Mouse (Mus musculus) intestine, embryonic 14.5 days (tissue): ENCODE measurements around the gene Rgs6. TPM values are rescaled to one million over a fixed set of nuclear protein-coding genes. Genes with fewer than 3 reads are reported as not detected.

Source experiments
- ATAC-seq: fragments of 200-750 bp; cut with Nextera tagmentation; replicated peaks from 2 replicates; pipeline ENCODE4 v1.8.0; 2017; ENCODE audit warnings: low read depth, moderate number of reproducible peaks, moderate TSS enrichment, moderate library complexity; ENCODE audit not compliant: low FRiP score, low TSS enrichment
- DNase-seq: peaks from one replicate; pipeline ENCODE4 v3.0.0-alpha.2; 2018; ENCODE audit warnings: low spot score
- H3K27ac ChIP-seq: fragments of 300-500 bp; sonication (generic); 2 replicates; pipeline ENCODE4 v1.5.1; 2014; ENCODE audit warnings: low read depth, mild to moderate bottlenecking, control low read depth
- H3K27me3 ChIP-seq: fragments of 300-500 bp; sonication (generic); replicated peaks from 2 replicates; pipeline ENCODE4 v1.6.1; 2014; ENCODE audit warnings: low read length, control low read depth; ENCODE audit not compliant: control insufficient read depth, insufficient read depth
- H3K36me3 ChIP-seq: fragments of 300-500 bp; sonication (generic); 2 replicates; pipeline ENCODE4 v1.6.1; 2014; ENCODE audit warnings: low read length, control low read depth; ENCODE audit not compliant: control insufficient read depth, insufficient read depth
- H3K4me1 ChIP-seq: fragments of 300-500 bp; sonication (generic); replicated peaks from 2 replicates; pipeline ENCODE4 v1.6.1; 2014; ENCODE audit warnings: low read length, control low read depth, mixed read lengths; ENCODE audit not compliant: control insufficient read depth, insufficient read depth
- H3K4me2 ChIP-seq: fragments of 300-500 bp; sonication (generic); 2 replicates; pipeline ENCODE4 v1.6.1; 2014; ENCODE audit warnings: low read length
- H3K4me3 ChIP-seq: fragments of 300-500 bp; sonication (generic); 2 replicates; pipeline ENCODE4 v1.5.1; 2014; ENCODE audit warnings: low read depth, low read length, control low read depth, mixed read lengths
- H3K9ac ChIP-seq: fragments of 300-500 bp; sonication (generic); 2 replicates; pipeline ENCODE4 v1.6.1; 2014; ENCODE audit warnings: mild to moderate bottlenecking, low read length
- H3K9me3 ChIP-seq: fragments of 300-500 bp; sonication (generic); 2 replicates; pipeline ENCODE4 v1.6.1; 2016; ENCODE audit warnings: low read length, control low read depth; ENCODE audit not compliant: control insufficient read depth
- WGBS: fragments of 180-500 bp; shearing (Covaris S2); extraction: QIAGEN DNeasy Blood & Tissue Kit; methylation state at CpG from one replicate; pipeline ENCODE4 v1.1.7; 2014; 5-methylcytosine and 5-hydroxymethylcytosine counted together
- polyA plus RNA-seq: library from polyadenylated mRNA; unstranded; fragments of >200 nt; fragmentation: Nextera tagmentation; extraction: Ambion mirVana; gene quantifications from 2 replicates; pipeline ENCODE4 v1.2.1, GENCODE M21; 2014

Gene Rgs6
- polyA plus RNA-seq, 1 experiment from 2014 or later, result 1.9 TPM

DNA sequence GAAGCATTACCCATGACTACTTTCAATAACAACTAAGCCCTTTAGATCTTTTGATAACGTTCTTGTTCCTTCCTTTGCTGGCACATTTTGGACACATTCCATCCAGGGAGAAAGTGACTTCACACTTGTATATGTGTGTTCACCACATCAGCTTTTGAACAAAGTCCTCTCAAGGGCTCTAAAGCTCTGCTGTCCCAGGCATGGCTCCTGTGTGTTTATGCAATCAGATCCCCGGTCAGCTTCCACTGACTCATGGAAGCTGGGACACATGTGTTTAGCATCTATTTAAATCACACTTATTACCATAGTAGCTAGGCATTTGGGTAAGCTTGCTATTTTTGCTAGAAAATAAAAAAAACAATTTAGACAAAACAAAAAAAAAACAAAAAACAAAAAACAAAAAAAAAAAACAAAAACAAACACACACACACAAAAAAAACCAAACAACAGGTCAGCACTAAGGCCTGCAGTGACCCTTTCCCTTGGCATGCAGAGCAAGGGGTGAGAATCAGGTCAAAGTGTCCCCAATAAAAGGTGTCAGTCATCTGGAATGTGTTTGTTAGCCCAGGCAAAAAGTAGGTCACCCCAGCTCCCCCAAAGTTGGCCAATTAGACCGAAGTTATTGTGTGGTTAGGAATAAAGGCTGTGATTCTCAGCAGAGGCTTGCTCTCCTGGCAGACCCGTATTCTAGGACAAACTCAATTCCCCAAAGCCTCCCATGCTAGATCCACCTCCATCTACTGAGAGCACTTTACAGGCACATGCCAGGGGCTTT lies 267.4 kb downstream of the Rgs6 start:
- Histone ChIP-seq H3K27me3 (no peaks in the 10 kb centered on the region), H3K4me3 (no peak overlapping the region), H3K4me2 (no peak overlapping the region), H3K36me3 (no peaks in the 10 kb centered on the region), H3K4me1 (no peaks in the 10 kb centered on the region), H3K9me3 (no peaks in the 10 kb centered on the region), H3K27ac (no peak overlapping the region), H3K9ac (no peak overlapping the region)
- DNase-seq, result no peak
- WGBS, result 55% methylated on average over 4 of the region's 4 CpGs
- ATAC-seq, result no peak

DNA sequence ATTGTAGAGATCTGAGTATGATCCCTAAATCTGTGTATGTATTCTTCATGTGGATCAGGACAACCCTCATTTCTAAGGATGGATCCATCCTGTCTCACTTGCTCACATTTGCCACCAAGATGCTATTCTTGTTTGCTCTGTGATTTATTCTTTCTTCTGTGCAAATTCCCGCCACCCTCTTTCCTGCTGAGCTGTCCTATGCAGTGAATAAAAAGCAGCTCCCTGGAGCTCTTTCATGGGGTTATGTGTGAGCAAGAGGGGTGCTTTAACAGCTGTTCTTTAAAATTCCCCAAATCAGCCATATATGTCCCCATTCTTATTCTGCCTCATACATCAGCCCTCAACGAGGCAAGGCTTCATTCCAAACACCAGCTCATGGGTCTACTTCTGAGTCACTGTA lies 277.6 kb downstream of the Rgs6 start:
- no peaks in the 10 kb centered on the region for H3K36me3 ChIP-seq
- ATAC-seq, result no peak
- no peak overlapping the region for H3K4me3 ChIP-seq
- DNase-seq, result no peak
- no peak overlapping the region for H3K27ac ChIP-seq
- no peaks in the 10 kb centered on the region for H3K9me3 ChIP-seq
- H3K4me2 ChIP-seq, result no peak overlapping the region
- no peaks in the 10 kb centered on the region for H3K27me3 ChIP-seq
- H3K9ac ChIP-seq, result no peak overlapping the region
- WGBS, result 69% methylated on average over 2 of the region's 2 CpGs
- H3K4me1 ChIP-seq, result no peaks in the 10 kb centered on the region

DNA sequence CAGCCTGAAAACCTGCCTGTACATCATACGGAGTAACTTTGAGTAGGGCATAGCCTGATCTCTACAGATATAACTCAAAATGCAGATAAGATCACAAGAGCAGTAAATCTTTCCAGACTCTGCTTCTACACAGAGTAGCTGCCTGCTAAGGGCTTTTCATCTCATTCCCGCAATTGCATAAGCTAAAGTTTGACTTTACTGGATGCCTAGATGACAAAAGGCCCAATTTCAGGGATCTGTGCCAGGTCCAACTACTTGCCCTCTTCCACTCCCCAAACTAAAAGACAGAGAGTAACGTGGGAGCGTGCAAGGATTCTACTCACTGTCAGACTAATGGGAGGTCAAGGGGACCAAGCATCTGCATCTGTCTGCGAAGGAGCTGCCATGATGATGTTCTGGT lies 292.6 kb downstream of the Rgs6 start:
- Histone ChIP-seq H3K9me3 (no peaks in the 10 kb centered on the region), H3K4me1 (no peaks in the 10 kb centered on the region), H3K4me3 (no peak overlapping the region), H3K27ac (no peak overlapping the region), H3K36me3 (no peaks in the 10 kb centered on the region), H3K27me3 (no peaks in the 10 kb centered on the region), H3K9ac (no peak overlapping the region), H3K4me2 (no peak overlapping the region)
- no peak for DNase-seq
- no peak for ATAC-seq
- 62% methylated on average over 5 of the region's 5 CpGs for WGBS

DNA sequence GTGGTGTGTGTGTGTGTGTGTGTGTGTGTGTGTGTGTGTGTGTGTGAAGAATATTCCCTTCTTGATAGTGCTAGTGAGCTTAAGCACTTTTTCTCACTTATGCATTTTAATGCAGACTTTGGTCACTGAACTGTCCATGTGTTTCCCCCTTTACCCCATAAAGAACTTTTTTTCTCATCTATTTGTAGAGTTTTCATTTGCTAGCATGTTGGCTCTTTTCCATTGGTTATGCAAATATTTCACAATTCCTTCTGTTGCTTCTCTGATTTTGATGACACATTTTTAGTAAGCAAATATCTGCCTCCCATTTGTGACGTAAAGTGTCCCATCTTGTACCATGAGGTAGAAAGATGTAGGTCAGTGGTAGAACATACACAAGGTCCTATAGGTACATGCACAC lies 295.0 kb downstream of the Rgs6 start:
- Histone ChIP-seq H3K4me1 (no peaks in the 10 kb centered on the region), H3K9me3 (no peaks in the 10 kb centered on the region), H3K27ac (no peak overlapping the region), H3K9ac (no peak overlapping the region), H3K4me3 (no peak overlapping the region), H3K36me3 (no peaks in the 10 kb centered on the region), H3K27me3 (no peaks in the 10 kb centered on the region), H3K4me2 (no peak overlapping the region)
- WGBS, result 79% methylated on average over 1 of the region's 1 CpGs
- DNase-seq, result no peak
- ATAC-seq, result no peak

DNA sequence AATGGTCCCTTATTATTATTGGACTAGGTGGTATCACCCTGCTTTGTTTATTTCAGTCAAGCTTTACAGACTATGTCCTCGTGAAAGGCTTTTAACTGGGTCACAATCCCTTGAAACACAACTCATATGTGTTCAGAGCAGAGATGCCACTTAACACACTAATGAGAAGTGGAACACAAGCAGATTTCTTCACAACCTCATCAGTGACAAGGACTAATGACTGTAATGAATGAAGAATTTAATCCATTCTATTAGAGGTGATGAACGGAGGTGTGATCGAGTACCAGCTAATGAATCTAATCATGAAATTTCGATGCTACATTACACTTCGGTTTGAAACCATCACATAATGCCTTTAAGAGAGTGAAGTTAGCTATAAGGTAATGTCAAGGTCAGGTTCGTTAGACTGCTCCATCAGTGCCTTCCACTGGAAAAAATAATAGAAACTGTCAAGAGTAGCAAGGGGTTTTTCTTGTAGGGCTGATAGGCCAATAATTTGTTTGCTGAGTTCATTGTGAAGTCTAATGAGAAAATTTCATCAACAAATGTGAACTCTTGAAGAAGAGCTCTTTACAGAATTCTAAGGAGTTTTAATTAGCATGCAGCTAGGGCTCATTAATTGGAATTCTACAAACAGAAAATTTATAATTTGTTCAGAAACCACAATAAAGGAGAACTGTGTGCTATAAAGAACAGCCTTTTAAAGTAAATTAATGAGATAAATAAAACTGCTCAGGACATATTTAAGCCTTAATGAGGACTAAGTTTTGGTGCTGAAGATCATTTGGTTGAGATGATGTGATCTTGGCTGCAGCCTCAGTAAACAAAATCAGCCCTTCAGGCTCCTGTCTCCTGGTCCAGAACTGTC lies 307.1 kb downstream of the Rgs6 start:
- 85% methylated on average over 6 of the region's 6 CpGs for WGBS
- Histone ChIP-seq H3K4me3 (no peak overlapping the region), H3K4me1 (no peaks in the 10 kb centered on the region)

DNA sequence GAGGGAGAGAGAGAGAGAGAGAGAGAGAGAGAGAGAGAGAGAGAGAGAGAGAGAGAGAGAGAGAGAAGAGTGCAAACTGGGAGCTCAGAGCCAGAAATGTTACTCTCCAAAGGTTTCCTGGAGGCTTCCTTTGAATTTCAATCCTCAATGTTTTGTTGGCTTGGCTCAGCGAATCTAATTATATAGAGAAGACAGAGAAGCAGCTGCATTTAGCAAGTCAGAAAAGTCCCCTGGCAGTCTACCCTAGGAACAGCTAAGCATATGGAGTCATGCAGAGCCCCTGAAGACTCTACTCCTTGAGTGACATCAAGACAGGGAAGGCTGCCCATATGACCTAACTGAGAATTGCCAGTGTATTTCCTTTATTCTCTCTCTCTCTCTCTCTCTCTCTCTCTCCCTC lies 317.7 kb downstream of the Rgs6 start:
- no peak for DNase-seq
- 65% methylated on average over 1 of the region's 1 CpGs for WGBS

More for the DNA sequence above, 307.1 kb downstream of the Rgs6 start:
- no peaks in the 10 kb centered on the region for H3K36me3 ChIP-seq
- H3K9me3 ChIP-seq, result no peaks in the 10 kb centered on the region
- H3K9ac ChIP-seq, result no peak overlapping the region
- no peaks in the 10 kb centered on the region for H3K27me3 ChIP-seq
- no peak overlapping the region for H3K4me2 ChIP-seq
- no peak for DNase-seq
- ATAC-seq, result no peak
- H3K27ac ChIP-seq, result no peak overlapping the region

DNA sequence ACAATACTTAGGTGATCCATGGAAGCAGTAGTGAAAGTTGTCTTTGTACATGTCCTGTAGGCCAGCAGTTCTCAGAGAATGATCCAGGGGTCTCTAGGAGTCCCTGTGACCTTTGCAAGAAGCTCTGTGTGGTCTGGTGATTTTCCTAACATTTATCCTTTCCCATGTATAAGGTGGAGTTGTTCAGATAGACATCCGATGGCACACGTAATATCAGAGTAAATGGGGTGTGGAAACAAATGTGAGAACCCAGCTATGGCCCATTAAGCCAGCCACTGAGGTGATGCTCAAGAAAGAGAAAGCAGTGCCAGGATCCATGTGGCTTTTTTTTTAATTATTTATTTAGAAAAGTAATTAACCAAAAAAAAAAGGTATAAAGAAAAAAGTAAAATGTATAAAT lies 322.8 kb downstream of the Rgs6 start:
- Histone ChIP-seq H3K27ac (no peak overlapping the region), H3K4me2 (no peak overlapping the region), H3K4me3 (no peak overlapping the region), H3K36me3 (no peaks in the 10 kb centered on the region), H3K4me1 (no peaks in the 10 kb centered on the region), H3K27me3 (no peaks in the 10 kb centered on the region), H3K9ac (no peak overlapping the region), H3K9me3 (no peaks in the 10 kb centered on the region)
- WGBS, result 94% methylated on average over 2 of the region's 2 CpGs
- DNase-seq, result no peak
- ATAC-seq, result no peak

More for the DNA sequence above, 317.7 kb downstream of the Rgs6 start:
- H3K4me3 ChIP-seq, result no peak overlapping the region
- H3K4me1 ChIP-seq, result no peaks in the 10 kb centered on the region
- ATAC-seq, result no peak
- no peak overlapping the region for H3K4me2 ChIP-seq
- no peak overlapping the region for H3K27ac ChIP-seq
- no peaks in the 10 kb centered on the region for H3K27me3 ChIP-seq
- H3K9ac ChIP-seq, result no peak overlapping the region
- H3K9me3 ChIP-seq, result no peaks in the 10 kb centered on the region
- H3K36me3 ChIP-seq, result no peaks in the 10 kb centered on the region

DNA sequence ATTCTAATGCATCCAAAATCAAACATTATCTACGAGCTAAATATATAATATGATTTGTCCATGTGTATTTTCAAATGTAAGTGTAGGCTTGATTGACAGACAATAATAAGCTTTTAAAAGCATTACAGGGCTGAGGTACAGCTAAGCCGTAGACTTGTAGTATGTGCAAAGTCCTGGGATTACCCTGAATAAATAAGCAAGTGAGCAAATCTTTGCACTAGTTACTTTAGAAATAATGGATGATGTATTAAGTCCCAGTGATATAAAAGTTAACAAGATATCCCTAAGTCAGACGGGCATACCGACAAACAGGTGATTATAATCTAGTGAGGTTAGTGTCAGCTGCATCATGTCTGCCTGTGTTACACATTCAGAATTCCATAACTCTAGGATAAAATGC lies 326.0 kb downstream of the Rgs6 start:
- Histone ChIP-seq H3K4me3 (no peak overlapping the region), H3K4me2 (no peak overlapping the region), H3K27me3 (no peaks in the 10 kb centered on the region), H3K27ac (no peak overlapping the region), H3K9ac (no peak overlapping the region), H3K9me3 (no peaks in the 10 kb centered on the region), H3K36me3 (no peaks in the 10 kb centered on the region), H3K4me1 (no peaks in the 10 kb centered on the region)
- 61% methylated on average over 4 of the region's 4 CpGs for WGBS
- no peak for ATAC-seq
- DNase-seq, result no peak
